Mouse (Mus musculus): Measurements from ENCODE around the gene Evi5.

- TF ChIP-seq MXI1 (IDR thresholded peaks at IDR 0.05; ENCODE audit: low read depth, low read length) = no peak
- TF ChIP-seq ZNF384 (IDR thresholded peaks at IDR 0.05; ENCODE audit: low read depth, low read length) = no peak
- no peak for TF ChIP-seq MYC (IDR thresholded peaks at IDR 0.05; ENCODE audit: low read depth, low read length)
- no peak for TF ChIP-seq ZMIZ1 (IDR thresholded peaks at IDR 0.05; ENCODE audit: low read depth, low read length)
- TF ChIP-seq CTCF (IDR thresholded peaks at IDR 0.05 in 2 of 3, conservative IDR thresholded peaks at IDR 0.05 in 1 of 3; ENCODE audit: control insufficient read depth in 1 of 3, insufficient read depth in 1 of 3, low read depth in 2 of 3, low read length in 3 of 3, poor library complexity in 1 of 3, severe bottlenecking in 1 of 3) = no peak
- TF ChIP-seq SMC3 (IDR thresholded peaks at IDR 0.05; ENCODE audit: low read depth, low read length) = no peak
- no peak for TF ChIP-seq MAFK (IDR thresholded peaks at IDR 0.05; ENCODE audit: borderline replicate concordance, low read depth, low read length)
- TF ChIP-seq POLR2AphosphoS2 (IDR thresholded peaks at IDR 0.05; ENCODE audit: low read length) = no peak
- no peak for TF ChIP-seq POLR2A (IDR thresholded peaks at IDR 0.05; ENCODE audit: control insufficient read depth in 1 of 2, insufficient read depth in 1 of 2, low read depth in 1 of 2, low read length in 2 of 2, poor library complexity in 1 of 2)
- no peak for TF ChIP-seq RCOR1 (IDR thresholded peaks at IDR 0.05; ENCODE audit: low read depth, low read length)
- TF ChIP-seq RAD21 (IDR thresholded peaks at IDR 0.05; ENCODE audit: low read depth, low read length) = no peak
- TF ChIP-seq HCFC1 (IDR thresholded peaks at IDR 0.05; ENCODE audit: low read depth, low read length) = no peak
Observed at GRCm38 (mm10) chr5:107922836-107923235, 47.9 kb upstream of the Evi5 start.

Data from MEL (cell line).